Mouse (Mus musculus): ENCODE data around the gene Fgfr2. TPM values are rescaled to one million over a fixed set of nuclear protein-coding genes. Genes with fewer than 3 reads are reported as not detected.

Fgfr2 gene
- polyA plus RNA-seq, 1 experiment from 2014 or later = 92.5 TPM

DNA sequence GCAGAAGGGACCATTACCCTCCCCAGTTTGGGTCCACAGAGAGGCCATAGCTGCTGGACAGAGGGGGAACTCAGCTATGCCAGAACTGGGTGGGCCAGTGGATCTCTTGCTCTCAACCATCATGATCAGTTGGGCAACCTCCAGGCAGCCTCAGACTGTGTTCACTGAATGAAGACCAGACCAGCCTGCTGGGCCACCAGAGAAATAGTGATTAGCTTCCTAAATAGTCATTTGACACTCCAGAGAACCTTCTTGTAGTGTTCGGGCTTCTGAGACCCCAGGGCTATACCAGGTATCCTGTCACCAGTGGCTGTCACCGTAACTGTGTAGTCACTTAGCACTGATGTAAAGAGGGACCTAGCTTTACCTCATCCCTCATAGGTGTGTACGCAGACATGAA lies 440.8 kb downstream of the Fgfr2 start:
- Histone ChIP-seq H3K9me3 (no peaks in the 10 kb centered on the region), H3K4me3 (no peak overlapping the region), H3K4me1 (replicated peaks) (no peaks in the 10 kb centered on the region), H3K36me3 (no peaks in the 10 kb centered on the region), H3K27ac (no peak overlapping the region), H3K27me3 (ENCODE audit: insufficient read depth, poor library complexity, severe bottlenecking) (no peaks in the 10 kb centered on the region)
- no peak for DNase-seq (ENCODE audit: low spot score)
- WGBS = 82% methylated on average over 3 of the region's 3 CpGs

DNA sequence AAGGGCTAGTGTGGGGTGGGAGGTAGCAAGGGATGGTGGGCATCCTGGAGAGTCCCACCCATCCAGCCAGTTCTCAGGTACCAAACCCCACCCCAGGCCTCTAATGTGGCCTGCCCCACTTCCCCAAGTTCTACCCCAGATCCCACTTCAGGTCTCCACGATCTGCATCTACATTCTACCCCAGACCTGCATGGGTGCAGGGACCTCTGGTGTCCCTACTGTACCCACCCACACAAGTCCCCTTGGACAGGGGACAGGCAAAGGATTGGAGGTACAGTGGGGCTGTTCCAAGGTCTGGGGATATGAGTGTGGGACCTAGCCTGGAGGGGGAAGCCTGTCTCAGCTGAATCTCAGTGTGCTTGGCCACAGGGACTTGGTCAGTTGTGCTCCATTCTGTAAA lies 441.3 kb downstream of the Fgfr2 start:
- Histone ChIP-seq H3K4me3 (no peak overlapping the region), H3K36me3 (no peaks in the 10 kb centered on the region), H3K4me1 (replicated peaks) (no peaks in the 10 kb centered on the region), H3K27ac (no peak overlapping the region), H3K27me3 (ENCODE audit: insufficient read depth, poor library complexity, severe bottlenecking) (no peaks in the 10 kb centered on the region), H3K9me3 (no peaks in the 10 kb centered on the region)
- no peak for DNase-seq (ENCODE audit: low spot score)
- WGBS = 85% methylated on average over 1 of the region's 1 CpGs

DNA sequence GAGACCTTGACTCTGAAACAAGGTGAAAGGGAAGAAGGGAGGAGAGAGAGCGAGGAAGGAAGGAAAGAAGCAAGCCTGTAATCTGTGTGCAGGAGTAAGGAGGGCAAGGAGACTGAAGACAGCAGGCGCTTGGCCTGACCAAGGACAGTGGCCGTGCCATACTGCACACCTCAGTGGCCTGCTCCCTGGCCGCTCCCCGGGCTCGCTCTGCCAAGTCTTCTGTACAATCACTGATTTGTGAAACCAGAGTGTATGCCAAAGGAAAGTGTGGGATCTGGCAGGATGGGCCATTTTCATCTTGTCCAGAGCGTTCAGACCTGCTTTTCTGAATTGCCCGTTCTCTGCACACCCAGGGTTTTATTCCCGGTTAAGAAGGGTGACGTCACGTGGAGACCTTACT lies 441.9 kb downstream of the Fgfr2 start:
- 92% methylated on average over 11 of the region's 11 CpGs for WGBS
- Histone ChIP-seq H3K27ac (no peak overlapping the region), H3K9me3 (no peaks in the 10 kb centered on the region), H3K27me3 (ENCODE audit: insufficient read depth, poor library complexity, severe bottlenecking) (no peaks in the 10 kb centered on the region), H3K4me3 (no peak overlapping the region), H3K36me3 (no peaks in the 10 kb centered on the region), H3K4me1 (replicated peaks) (no peaks in the 10 kb centered on the region)
- DNase-seq (ENCODE audit: low spot score) = no peak

DNA sequence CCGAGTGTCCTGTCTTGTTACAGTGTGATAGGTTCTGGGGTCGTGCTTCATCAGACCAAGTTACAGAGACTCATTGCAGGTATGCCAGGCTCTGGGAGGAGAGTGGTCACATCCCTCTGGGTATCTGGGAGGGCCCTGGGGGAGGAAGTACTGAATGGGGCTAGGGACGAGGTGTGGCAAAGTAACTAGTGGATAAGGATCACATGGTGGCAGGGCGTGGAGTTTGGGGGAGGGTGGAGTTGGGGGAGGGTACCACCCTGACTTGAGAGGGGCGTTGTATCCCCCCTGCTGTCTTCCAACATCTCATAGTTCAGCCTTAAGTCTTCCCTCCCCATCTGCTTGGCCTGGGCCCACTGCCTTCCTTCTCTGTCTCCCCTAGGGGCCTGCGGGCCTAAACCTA lies 443.6 kb downstream of the Fgfr2 start:
- H3K4me3 ChIP-seq = no peak overlapping the region
- H3K27me3 ChIP-seq (ENCODE audit: insufficient read depth, poor library complexity, severe bottlenecking) = no peaks in the 10 kb centered on the region
- 80% methylated on average over 6 of the region's 6 CpGs for WGBS
- no peaks in the 10 kb centered on the region for H3K9me3 ChIP-seq
- H3K27ac ChIP-seq = no peak overlapping the region
- 0 out of 2 replicates have a peak, but pooled peaks cover 2% of the 10 kb centered on the region for H3K4me1 ChIP-seq (replicated peaks)
- no peaks in the 10 kb centered on the region for H3K36me3 ChIP-seq
- DNase-seq (ENCODE audit: low spot score) = no peak

DNA sequence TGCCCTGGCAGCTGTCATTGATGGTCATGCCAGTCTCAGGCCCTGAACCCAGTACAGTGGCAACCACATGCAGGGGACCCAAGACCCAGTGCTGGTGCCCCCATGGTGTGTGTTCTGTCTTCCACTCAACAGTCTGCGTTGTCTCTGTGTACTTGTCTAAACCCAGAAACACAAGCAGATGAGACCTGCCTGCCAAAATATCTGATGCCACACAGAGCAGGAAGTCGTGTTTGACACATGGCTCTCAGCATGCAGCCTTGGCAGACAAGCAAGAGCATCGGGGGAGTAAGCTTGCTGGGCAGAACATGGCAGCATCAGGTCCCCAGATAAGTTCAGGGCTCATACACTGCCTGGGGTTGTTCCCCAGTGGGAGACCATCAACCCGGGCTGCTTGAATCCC lies 444.0 kb downstream of the Fgfr2 start:
- H3K27me3 ChIP-seq (ENCODE audit: insufficient read depth, poor library complexity, severe bottlenecking) = no peaks in the 10 kb centered on the region
- H3K4me3 ChIP-seq = no peak overlapping the region
- peaks cover 5% of the 10 kb centered on the region for H3K4me1 ChIP-seq (replicated peaks)
- WGBS = 76% methylated on average over 4 of the region's 4 CpGs
- H3K36me3 ChIP-seq = no peaks in the 10 kb centered on the region
- DNase-seq (ENCODE audit: low spot score) = no peak
- H3K27ac ChIP-seq = no peak overlapping the region
- no peaks in the 10 kb centered on the region for H3K9me3 ChIP-seq

DNA sequence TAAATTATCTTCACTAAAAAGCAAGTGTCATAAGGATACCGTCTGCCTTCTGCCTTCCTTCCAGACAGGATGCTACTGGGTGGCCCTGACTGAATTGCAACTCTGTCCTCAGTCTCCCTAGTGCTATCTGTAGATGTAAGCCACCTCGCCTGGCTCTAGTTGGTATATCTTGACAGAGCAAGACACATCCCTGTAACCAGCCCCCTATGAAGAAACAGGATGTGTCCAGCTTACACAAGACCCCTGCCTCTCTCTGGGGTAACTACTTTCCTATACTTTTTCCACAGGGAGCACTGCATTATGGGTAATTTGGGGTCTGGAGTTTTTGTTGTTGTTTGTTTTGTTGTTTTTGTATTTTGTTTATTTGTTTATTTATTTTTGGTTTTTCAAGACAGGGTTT lies 447.2 kb downstream of the Fgfr2 start:
- Histone ChIP-seq H3K27me3 (ENCODE audit: insufficient read depth, poor library complexity, severe bottlenecking) (no peaks in the 10 kb centered on the region), H3K4me3 (no peak overlapping the region), H3K27ac (no peak overlapping the region), H3K36me3 (no peaks in the 10 kb centered on the region), H3K4me1 (replicated peaks) (peaks cover 11% of the 10 kb centered on the region), H3K9me3 (no peaks in the 10 kb centered on the region)
- 86% methylated on average over 2 of the region's 2 CpGs for WGBS
- no peak for DNase-seq (ENCODE audit: low spot score)

DNA sequence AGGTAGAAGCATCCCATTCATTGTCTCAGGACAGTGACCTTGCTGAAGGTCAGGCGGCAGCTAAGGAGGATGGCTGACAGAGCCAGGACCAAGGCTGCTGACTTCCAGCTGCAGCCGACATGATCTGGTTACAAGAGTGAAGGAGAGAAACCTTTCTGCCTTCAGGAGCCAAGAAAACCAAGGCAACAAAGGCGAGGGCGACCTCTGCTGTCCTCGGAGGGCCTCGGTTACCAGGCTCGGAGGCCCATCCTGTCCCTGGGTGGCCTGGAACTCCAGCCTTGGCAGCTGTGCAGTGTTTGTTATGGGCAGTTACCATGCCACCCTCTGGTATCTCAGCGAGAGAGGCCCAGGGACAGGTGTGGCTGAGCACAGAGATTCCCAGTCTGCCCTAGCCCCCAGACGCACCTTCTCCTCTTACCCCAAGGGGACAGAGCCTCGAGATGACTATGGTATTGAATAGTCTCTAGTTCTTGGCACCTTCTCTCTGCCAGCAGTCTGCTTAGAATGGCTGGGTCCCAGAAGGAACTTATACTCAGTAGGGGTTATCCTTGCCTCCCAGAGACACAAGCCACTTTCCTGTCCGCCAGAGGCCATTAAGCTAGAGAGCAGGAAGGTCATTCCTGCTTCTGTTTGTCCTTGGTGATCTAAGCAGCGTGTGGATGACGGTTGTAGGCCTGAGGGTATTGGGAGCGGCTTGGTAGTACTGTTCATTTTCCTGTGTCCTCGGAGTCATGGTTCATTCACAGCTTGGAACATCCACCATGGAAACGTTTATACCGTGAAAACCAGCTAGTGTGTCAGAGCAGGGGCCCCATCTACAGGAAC lies 449.0 kb downstream of the Fgfr2 start:
- 60% methylated on average over 17 of the region's 17 CpGs for WGBS
- Histone ChIP-seq H3K4me1 (replicated peaks) (peaks cover 11% of the 10 kb centered on the region), H3K4me3 (no peak overlapping the region), H3K27me3 (ENCODE audit: insufficient read depth, poor library complexity, severe bottlenecking) (no peaks in the 10 kb centered on the region), H3K9me3 (no peaks in the 10 kb centered on the region), H3K27ac (0 out of 2 replicates have a peak overlapping the region, but pooled peaks have one; percentile 35), H3K36me3 (no peaks in the 10 kb centered on the region)
- DNase-seq (ENCODE audit: low spot score) = peak; percentile 38

DNA sequence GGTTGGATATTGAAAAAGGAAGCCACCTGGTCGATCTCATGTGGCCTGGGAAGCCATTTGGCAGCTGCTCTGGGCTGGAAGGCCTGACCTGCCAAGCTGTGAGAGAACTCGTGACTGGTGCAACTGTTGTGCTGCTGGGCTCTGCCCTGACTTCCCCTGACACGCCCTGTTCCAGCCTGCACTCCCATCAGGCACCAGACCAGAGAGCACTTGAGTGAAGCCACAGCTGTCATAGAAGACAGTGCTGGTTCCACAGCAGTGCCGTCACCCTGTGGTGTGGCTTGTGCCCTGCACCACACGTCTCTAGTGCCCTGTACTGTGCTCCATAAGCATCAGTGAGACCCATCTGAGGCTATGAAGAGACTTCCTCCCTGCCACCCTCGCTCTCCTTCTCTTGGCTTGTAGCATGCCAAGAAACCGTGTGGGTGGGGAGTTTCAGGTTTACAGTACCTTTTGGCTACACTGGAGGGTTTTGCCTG lies 450.6 kb downstream of the Fgfr2 start:
- Histone ChIP-seq H3K4me3 (no peak overlapping the region), H3K9me3 (no peaks in the 10 kb centered on the region), H3K4me1 (replicated peaks) (peaks cover 11% of the 10 kb centered on the region), H3K27me3 (ENCODE audit: insufficient read depth, poor library complexity, severe bottlenecking) (no peaks in the 10 kb centered on the region), H3K27ac (no peak overlapping the region), H3K36me3 (no peaks in the 10 kb centered on the region)
- WGBS = 77% methylated on average over 7 of the region's 7 CpGs
- DNase-seq (ENCODE audit: low spot score) = no peak

DNA sequence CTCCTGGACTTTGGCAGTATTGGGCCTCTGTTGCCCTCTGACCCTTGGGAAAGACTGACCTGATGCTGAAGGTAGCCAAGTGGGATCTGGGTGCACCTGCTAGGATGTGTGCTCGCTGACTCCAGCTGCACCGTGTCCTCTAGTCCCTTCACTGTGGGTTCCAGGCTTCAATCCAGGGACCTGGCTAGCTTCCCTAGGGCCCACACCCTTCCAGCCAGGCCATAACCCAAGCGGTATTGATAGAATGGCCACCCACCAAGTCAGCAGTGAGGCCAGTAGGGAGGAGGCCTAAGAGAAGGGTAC lies 452.3 kb downstream of the Fgfr2 start:
- H3K36me3 ChIP-seq = no peaks in the 10 kb centered on the region

DNA sequence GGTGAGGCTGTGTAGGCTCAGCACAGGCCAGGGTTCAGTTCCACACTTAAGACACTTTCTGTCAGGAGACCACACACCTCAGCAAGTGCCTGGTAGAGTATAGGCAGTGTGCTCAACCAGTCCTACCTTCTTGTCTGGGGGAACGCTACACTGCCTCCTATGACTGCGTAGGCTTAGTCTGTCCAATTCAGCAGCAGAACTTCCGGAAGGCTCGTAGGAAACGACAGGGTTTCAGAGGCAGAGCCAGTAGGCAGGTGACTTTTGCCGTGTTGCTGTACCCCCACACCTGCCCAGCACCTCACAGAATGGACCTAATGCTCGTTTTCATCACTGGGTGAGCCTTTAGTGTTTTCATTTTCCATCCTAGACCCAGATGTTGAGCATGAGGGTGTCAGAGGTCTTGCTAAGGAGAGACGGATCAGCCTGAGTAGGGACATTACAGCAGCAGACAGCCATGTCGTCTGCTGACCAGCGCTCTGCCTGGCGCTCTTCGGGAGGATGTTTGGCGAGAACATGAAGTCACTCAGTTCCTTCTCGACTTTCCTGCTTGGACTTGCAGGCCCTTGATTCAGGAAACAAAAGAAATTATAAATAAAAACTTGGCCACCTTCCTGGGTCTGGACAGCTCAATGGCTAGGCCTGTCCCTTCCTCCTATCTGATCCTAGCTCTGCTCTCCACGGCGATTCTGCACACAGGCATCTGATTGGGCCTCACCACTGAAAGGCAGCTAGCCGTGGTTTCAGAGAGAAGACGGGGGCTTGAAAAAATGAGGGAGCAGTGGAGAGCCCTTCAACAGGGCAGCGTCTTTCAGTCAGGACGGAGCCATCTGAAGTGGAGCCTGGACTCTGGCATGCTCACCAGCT lies 452.9 kb downstream of the Fgfr2 start:
- H3K27ac ChIP-seq = no peak overlapping the region
- no peak overlapping the region for H3K4me3 ChIP-seq
- WGBS = 88% methylated on average over 20 of the region's 20 CpGs
- no peak for DNase-seq (ENCODE audit: low spot score)
- H3K9me3 ChIP-seq = no peaks in the 10 kb centered on the region
- peaks cover 21% of the 10 kb centered on the region for H3K4me1 ChIP-seq (replicated peaks)
- no peaks in the 10 kb centered on the region for H3K36me3 ChIP-seq
- no peaks in the 10 kb centered on the region for H3K27me3 ChIP-seq (ENCODE audit: insufficient read depth, poor library complexity, severe bottlenecking)

More for the DNA sequence above, 452.3 kb downstream of the Fgfr2 start:
- Histone ChIP-seq H3K9me3 (no peaks in the 10 kb centered on the region), H3K4me1 (replicated peaks) (peaks cover 15% of the 10 kb centered on the region), H3K27ac (peak overlapping the region; percentile 14; the same call in 1 of the 2 replicates), H3K4me3 (no peak overlapping the region), H3K27me3 (ENCODE audit: insufficient read depth, poor library complexity, severe bottlenecking) (no peaks in the 10 kb centered on the region)
- 92% methylated on average over 3 of the region's 3 CpGs for WGBS
- no peak for DNase-seq (ENCODE audit: low spot score)

DNA sequence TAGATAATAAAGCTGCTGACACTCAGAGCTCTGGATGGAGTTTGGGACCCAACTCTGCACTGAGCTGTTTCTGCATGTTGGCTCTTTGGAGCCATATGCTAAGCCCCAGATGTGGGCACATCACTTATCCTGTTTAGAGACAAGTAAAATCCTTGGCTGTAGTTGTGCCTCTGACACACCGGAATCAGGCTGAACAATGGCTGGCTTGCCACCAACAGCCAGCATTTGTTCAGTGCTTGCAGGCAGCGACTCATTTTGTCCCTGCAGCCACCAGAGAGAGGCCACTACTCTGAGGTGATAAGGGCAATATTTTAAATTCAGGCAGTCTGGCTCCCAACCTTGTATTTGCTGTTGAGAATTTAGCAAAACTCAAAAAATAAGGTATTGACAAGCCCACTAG lies 454.5 kb downstream of the Fgfr2 start:
- WGBS = 81% methylated on average over 2 of the region's 2 CpGs
- no peaks in the 10 kb centered on the region for H3K27me3 ChIP-seq (ENCODE audit: insufficient read depth, poor library complexity, severe bottlenecking)

DNA sequence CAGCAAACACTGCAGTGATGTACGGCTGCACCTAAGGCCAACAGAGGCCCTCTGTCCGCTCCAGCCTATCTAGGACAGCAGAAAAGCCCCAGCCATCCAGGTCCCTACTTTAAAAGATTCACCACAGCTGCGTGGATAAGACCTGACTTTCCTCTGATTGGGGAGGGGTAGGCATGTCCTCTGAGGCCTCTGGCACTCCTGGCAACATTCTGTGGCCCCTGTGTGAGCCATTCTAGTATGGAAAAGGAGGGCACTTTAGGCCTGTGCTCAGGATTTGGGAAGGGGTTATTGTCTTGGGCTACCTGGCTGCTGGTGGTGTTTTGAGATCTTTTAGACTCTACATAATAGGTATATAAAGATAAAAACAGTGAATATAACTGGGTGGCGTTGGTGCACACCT lies 456.6 kb downstream of the Fgfr2 start:
- Histone ChIP-seq H3K27ac (no peak overlapping the region), H3K36me3 (no peaks in the 10 kb centered on the region), H3K4me3 (no peak overlapping the region), H3K9me3 (no peaks in the 10 kb centered on the region), H3K4me1 (replicated peaks) (peaks cover 21% of the 10 kb centered on the region), H3K27me3 (ENCODE audit: insufficient read depth, poor library complexity, severe bottlenecking) (no peaks in the 10 kb centered on the region)
- no peak for DNase-seq (ENCODE audit: low spot score)
- 74% methylated on average over 4 of the region's 4 CpGs for WGBS

More for the DNA sequence above, 454.5 kb downstream of the Fgfr2 start:
- H3K36me3 ChIP-seq = no peaks in the 10 kb centered on the region
- DNase-seq (ENCODE audit: low spot score) = no peak
- no peak overlapping the region for H3K27ac ChIP-seq
- H3K9me3 ChIP-seq = no peaks in the 10 kb centered on the region
- H3K4me3 ChIP-seq = no peak overlapping the region
- H3K4me1 ChIP-seq (replicated peaks) = peaks cover 18% of the 10 kb centered on the region

All from hindbrain, embryonic 10.5 days (tissue).